Mouse (Mus musculus) limb, embryonic 13.5 days (tissue): Measurements from ENCODE around the gene Trim68. TPM values are rescaled to one million over a fixed set of nuclear protein-coding genes. Genes with fewer than 3 reads are reported as not detected.

Experiments
- ATAC-seq: fragments of 200-750 bp; cut with Nextera tagmentation; 2 replicates; pipeline ENCODE4 v1.8.0; 2017; ENCODE audit warnings: low read depth, moderate number of reproducible peaks, moderate TSS enrichment; ENCODE audit not compliant: low FRiP score
- H3K27ac ChIP-seq: fragments of 300-500 bp; sonication (generic); 2 replicates; pipeline ENCODE4 v1.5.1; 2015; ENCODE audit warnings: inconsistent platforms, mild to moderate bottlenecking, moderate library complexity
- H3K27me3 ChIP-seq: fragments of 300-500 bp; sonication (generic); 2 replicates; pipeline ENCODE4 v1.6.1; 2015; ENCODE audit warnings: mild to moderate bottlenecking, inconsistent platforms
- H3K36me3 ChIP-seq: fragments of 300-500 bp; sonication (generic); 2 replicates; pipeline ENCODE4 v1.6.1; 2015; ENCODE audit warnings: inconsistent platforms, mild to moderate bottlenecking, moderate library complexity
- H3K4me1 ChIP-seq: fragments of 300-500 bp; sonication (generic); 2 replicates; pipeline ENCODE4 v1.6.1; 2015; ENCODE audit warnings: inconsistent platforms
- H3K4me2 ChIP-seq: fragments of 300-500 bp; sonication (generic); replicated peaks from 2 replicates; pipeline ENCODE4 v1.6.1; 2015; ENCODE audit warnings: inconsistent platforms, mild to moderate bottlenecking, moderate library complexity
- H3K4me3 ChIP-seq: fragments of 300-500 bp; sonication (generic); 2 replicates; pipeline ENCODE4 v1.5.1; 2015; ENCODE audit warnings: moderate library complexity, mild to moderate bottlenecking, inconsistent platforms
- H3K9ac ChIP-seq: fragments of 300-500 bp; sonication (generic); 2 replicates; pipeline ENCODE4 v1.6.1; 2015; ENCODE audit warnings: mild to moderate bottlenecking, inconsistent platforms
- H3K9me3 ChIP-seq: fragments of 300-500 bp; sonication (generic); 2 replicates; pipeline ENCODE4 v1.6.1; 2016; ENCODE audit warnings: inconsistent platforms
- WGBS: fragments of 180-500 bp; shearing (Covaris S2); methylation state at CpG from one replicate; pipeline ENCODE4 v1.1.7; 2015; 5-methylcytosine and 5-hydroxymethylcytosine counted together
- polyA plus RNA-seq: library from polyadenylated mRNA; unstranded; fragments of >200 nt; fragmentation: Nextera tagmentation; extraction: Ambion mirVana; gene quantifications from 2 replicates; pipeline ENCODE4 v1.2.1, GENCODE M21; 2015

The Trim68 gene
- polyA plus RNA-seq, result 17.0 and 19.9 TPM in 2 replicates

DNA sequence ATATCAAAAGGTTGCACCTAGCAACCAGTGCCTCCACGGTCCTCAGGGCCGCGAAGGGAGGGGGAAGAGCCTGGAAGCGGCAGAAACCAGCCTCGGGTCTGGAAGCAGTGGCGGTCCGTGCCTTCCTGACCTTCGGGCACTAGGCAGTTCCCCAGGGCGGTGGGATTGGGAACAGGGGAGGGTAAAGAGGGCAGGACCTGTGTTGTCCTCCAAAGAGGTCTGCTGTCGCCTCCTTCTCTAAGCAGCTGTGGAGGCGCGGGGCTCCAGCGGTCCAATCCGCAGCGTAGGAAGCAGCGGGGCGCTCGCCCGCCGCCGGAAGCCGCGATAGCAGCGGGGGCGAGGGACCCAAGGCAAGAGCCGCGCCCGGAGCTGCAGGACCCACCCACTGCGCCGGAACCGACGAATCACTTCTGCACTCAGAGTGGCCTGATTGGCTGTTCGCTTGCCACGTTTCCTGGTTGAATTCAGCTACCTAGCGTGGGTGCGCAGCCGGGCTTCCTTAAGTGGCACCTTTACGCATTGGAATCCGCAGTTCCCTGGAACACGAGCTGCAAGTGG, at the start of gene Trim68:
Trim68 (minus strand) TSS at position 384 of the 558 bp plus-strand sequence.
- Histone ChIP-seq H3K4me1 (0 out of 2 replicates have a peak, but pooled peaks cover 4% of the 10 kb centered on the region), H3K9ac (peak within 1 kb of the TSS; percentile 75), H3K4me2 (peak within 1 kb of the TSS; percentile 65), H3K27ac (no peak within 1 kb of the TSS; the same call in 1 of the 2 replicates), H3K4me3 (peak within 1 kb of the TSS; percentile 57), H3K9me3 (no peaks in the 10 kb centered on the region), H3K36me3 (peaks cover 3% of the 10 kb centered on the region; the same call in 1 of the 2 replicates), H3K27me3 (no peaks in the 10 kb centered on the region)
- ATAC-seq, result peak; percentile 100
- under 1% methylated on average over 40 of the region's 40 CpGs for WGBS

DNA sequence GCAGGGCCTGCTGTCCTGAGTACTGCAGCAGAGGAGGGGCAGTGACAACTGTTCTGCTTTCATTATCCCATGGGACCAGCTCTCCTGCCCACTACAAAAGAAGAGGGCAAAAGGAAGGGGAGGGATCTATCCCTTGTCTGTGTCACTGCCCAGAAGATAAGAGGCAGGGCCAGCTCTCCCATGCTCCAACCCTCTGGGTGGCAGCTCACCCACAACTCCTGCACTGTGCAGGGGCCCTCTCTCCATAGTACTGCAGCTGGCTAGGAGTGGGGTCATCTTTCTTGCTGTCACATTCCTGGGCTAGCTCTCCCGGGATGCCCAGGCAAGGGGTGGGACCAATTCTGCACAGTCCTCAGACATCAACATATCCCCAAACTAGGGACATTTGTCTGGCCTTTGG, 46.7 kb upstream of the Trim68 start:
- no peaks in the 10 kb centered on the region for H3K4me1 ChIP-seq
- ATAC-seq, result 0 out of 2 replicates have a peak, but pooled peaks have one; percentile 36
- no peak overlapping the region for H3K4me2 ChIP-seq
- no peak overlapping the region for H3K9ac ChIP-seq
- no peaks in the 10 kb centered on the region for H3K9me3 ChIP-seq
- H3K27me3 ChIP-seq, result no peaks in the 10 kb centered on the region
- H3K4me3 ChIP-seq, result no peak overlapping the region
- no peak overlapping the region for H3K27ac ChIP-seq
- no peaks in the 10 kb centered on the region for H3K36me3 ChIP-seq
- 36% methylated on average over 1 of the region's 1 CpGs for WGBS

DNA sequence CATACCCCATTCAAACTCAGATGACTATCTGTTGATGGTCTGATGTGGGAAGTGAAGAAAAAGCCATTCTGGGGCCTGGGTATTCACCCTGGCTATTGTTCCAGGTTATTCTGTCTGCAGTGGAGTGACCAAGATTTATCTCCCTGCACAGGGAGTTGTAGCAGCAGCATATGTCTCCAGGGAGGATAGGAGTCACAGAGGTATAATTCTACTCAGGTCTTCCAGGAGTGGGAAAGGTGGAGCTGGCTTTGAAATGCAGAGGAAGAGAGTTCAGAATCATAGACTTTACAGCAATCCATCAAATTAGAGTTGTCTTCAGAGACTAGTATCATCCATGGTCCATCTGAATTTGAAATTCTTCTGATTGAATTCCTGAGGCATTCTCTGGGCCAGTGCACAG, 40.3 kb upstream of the Trim68 start, which contains the start of gene Olfr559:
Olfr559 (minus strand) TSS at position 101 of the 400 bp plus-strand sequence.
- no peak for ATAC-seq
- Histone ChIP-seq H3K4me3 (no peak within 1 kb of the TSS), H3K27me3 (no peaks in the 10 kb centered on the region), H3K36me3 (no peaks in the 10 kb centered on the region), H3K9me3 (no peaks in the 10 kb centered on the region), H3K4me2 (no peak within 1 kb of the TSS), H3K27ac (no peak within 1 kb of the TSS), H3K9ac (no peak within 1 kb of the TSS), H3K4me1 (no peaks in the 10 kb centered on the region)

DNA sequence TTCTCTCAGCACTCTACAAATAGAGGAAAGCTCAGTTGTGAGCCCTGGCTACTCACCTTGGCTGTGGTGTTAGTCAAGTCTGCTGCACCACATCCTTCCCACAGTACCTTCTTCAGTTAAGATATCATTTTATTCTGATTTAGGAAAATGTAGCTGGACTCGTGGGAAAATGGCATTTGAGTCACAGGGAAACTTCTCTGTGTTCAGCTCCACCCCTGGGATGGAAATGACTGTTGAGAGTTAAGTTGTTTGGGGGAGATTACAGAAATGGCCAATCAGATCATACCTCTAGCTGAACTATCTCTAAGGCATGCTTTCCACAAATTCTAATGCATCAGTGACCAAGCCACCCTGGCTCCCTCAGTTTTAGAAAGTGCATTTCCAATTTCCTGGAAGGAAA, 31.8 kb upstream of the Trim68 start, which contains the start of gene Olfr33:
Olfr33 (minus strand) TSS at position 101 of the 400 bp plus-strand sequence.
- WGBS, result 39% methylated on average over 1 of the region's 1 CpGs
- no peaks in the 10 kb centered on the region for H3K27me3 ChIP-seq
- no peak for ATAC-seq
- H3K27ac ChIP-seq, result no peak within 1 kb of the TSS
- no peaks in the 10 kb centered on the region for H3K9me3 ChIP-seq
- H3K4me1 ChIP-seq, result no peaks in the 10 kb centered on the region
- H3K4me3 ChIP-seq, result no peak within 1 kb of the TSS
- no peaks in the 10 kb centered on the region for H3K36me3 ChIP-seq
- H3K9ac ChIP-seq, result no peak within 1 kb of the TSS
- H3K4me2 ChIP-seq, result no peak within 1 kb of the TSS

DNA sequence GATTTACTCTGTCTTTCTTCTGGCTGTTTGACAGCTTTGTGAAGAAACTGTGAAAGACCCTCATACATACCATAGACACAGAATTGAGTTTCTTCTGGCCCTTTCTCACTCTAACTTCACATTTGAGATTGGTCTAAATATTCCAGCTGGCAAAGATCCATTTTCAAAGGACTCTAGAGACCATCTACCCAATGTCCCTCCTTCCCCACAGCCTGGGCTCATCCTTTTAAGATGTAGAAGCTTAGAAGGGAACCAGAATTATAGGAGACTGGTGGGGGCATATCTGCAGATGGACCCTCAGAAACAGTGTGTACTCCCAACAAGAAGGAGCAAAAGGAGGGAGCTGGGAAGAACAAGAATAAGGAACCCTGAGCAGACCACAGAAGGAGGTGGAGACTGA, 14.8 kb upstream of the Trim68 start, which contains the start of gene Olfr558:
Olfr558 (plus strand) TSS at position 301 of the 400 bp plus-strand sequence.
- H3K4me1 ChIP-seq, result no peaks in the 10 kb centered on the region
- no peak within 1 kb of the TSS for H3K4me2 ChIP-seq
- H3K36me3 ChIP-seq, result no peaks in the 10 kb centered on the region
- no peaks in the 10 kb centered on the region for H3K27me3 ChIP-seq
- H3K9ac ChIP-seq, result no peak within 1 kb of the TSS
- H3K9me3 ChIP-seq, result no peaks in the 10 kb centered on the region
- no peak for ATAC-seq
- no peak within 1 kb of the TSS for H3K4me3 ChIP-seq
- no peak within 1 kb of the TSS for H3K27ac ChIP-seq

DNA sequence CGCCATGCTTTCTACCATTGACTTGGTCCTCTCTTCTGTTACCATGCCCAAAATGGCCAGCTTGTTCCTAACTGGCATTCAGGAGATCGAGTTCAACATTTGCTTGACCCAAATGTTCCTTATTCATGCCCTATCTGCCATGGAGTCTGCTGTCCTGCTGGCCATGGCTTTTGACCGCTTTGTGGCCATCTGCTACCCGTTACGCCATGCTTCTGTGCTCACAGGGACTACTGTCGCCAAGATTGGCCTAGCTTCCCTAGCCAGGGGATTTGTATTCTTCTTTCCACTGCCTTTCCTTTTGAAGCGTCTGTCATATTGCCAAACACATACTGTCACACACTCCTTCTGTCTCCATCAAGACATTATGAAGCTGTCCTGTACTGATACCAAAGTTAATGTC, 11.3 kb upstream of the Trim68 start:
- H3K27me3 ChIP-seq, result no peaks in the 10 kb centered on the region
- no peak for ATAC-seq
- H3K4me2 ChIP-seq, result no peak overlapping the region
- no peaks in the 10 kb centered on the region for H3K36me3 ChIP-seq
- no peak overlapping the region for H3K9ac ChIP-seq
- no peak overlapping the region for H3K4me3 ChIP-seq
- H3K9me3 ChIP-seq, result no peaks in the 10 kb centered on the region
- WGBS, result 86% methylated on average over 7 of the region's 7 CpGs
- no peaks in the 10 kb centered on the region for H3K4me1 ChIP-seq
- no peak overlapping the region for H3K27ac ChIP-seq

DNA sequence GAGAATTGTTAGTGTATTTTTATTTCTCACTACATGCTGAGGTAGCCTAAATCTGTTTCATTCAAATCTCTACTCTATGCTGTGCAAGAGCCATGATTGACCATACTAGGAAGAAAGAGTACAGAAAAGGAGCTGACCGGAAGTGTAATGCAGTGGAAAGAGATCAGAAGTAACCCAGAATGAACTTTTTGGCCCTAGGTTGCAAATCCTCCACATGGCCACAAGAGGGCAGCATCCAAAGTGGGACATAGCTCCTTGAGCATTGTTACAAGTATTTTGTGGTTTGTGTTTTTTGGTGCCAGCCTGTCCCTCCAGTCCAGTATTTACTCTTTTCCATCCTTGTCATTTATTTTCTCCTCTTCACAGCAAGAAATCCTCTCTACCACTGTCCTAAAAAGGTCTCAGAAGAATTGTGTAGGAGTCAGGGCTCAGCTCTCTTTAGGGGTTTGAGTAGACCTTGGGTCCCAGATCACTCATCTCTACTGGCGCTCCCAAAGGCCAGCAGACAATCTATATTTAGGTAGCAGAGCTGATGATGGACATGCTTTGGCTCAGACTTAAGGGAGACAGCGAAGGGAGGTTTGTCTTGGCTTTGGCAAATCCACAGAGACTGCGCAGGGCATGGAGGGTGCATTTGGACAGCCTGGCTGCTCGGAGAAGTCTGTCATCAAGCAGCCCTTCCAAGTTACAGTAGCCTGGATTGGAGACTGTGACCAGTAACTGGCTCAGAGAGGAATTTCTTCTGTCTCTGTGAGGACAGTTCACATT, 8.4 kb upstream of the Trim68 start, which contains the start of gene Olfr557:
Olfr557 (plus strand) TSS at position 553 of the 768 bp plus-strand sequence.
- no peak for ATAC-seq
- Histone ChIP-seq H3K4me3 (no peak within 1 kb of the TSS), H3K4me2 (no peak within 1 kb of the TSS), H3K36me3 (no peaks in the 10 kb centered on the region), H3K9me3 (no peaks in the 10 kb centered on the region), H3K4me1 (no peaks in the 10 kb centered on the region), H3K27ac (no peak within 1 kb of the TSS), H3K9ac (no peak within 1 kb of the TSS), H3K27me3 (no peaks in the 10 kb centered on the region)
- WGBS, result 80% methylated on average over 5 of the region's 5 CpGs

DNA sequence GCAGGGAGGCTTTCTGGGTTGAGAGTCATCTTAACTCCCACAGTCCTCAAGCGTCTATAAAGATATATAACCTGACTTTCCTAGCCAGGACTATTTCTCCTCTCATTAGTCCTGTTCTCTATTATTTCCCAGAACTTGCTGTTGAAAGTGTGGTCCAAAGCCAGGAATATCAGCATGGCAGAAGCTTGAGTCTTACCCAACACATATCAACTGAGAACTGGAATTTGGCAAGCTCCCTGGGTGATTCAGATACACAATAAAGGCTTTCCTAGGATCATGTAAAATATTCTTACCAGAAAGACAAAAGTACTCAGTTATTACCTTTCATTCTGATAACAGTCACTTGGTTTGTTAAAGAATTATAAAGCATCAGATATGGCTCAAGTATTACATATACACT, 5.2 kb downstream of the Trim68 start:
- Histone ChIP-seq H3K27ac (no peak overlapping the region), H3K4me1 (no peaks in the 10 kb centered on the region), H3K9me3 (no peaks in the 10 kb centered on the region), H3K36me3 (peaks cover 23% of the 10 kb centered on the region), H3K4me3 (no peak overlapping the region), H3K9ac (no peak overlapping the region), H3K4me2 (no peak overlapping the region), H3K27me3 (no peaks in the 10 kb centered on the region)
- WGBS, result 88% methylated on average over 1 of the region's 1 CpGs
- ATAC-seq, result no peak

DNA sequence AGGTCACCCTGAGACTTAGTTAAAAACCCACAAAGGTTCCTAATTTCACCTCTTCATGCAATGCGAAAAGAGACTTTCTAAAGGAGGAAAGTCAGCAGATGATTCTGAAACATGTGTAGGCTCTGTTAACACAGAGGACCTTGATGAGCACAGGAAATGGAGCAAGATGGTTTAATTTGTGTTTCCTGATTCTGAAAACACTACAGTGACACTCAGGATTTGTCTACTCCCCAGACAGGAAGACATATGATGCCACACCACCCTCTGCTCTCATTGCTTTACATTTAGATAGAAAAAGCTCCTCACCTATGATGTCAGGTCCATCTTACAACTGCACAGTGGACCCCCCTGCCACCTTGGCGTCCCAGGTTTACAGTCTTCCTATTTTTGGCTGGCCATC, 10.9 kb downstream of the Trim68 start:
- Histone ChIP-seq H3K9ac (no peak overlapping the region), H3K36me3 (peaks cover 17% of the 10 kb centered on the region), H3K27ac (no peak overlapping the region), H3K4me3 (no peak overlapping the region), H3K4me2 (no peak overlapping the region), H3K9me3 (no peaks in the 10 kb centered on the region), H3K27me3 (no peaks in the 10 kb centered on the region), H3K4me1 (no peaks in the 10 kb centered on the region)
- WGBS, result 79% methylated on average over 2 of the region's 2 CpGs
- no peak for ATAC-seq

DNA sequence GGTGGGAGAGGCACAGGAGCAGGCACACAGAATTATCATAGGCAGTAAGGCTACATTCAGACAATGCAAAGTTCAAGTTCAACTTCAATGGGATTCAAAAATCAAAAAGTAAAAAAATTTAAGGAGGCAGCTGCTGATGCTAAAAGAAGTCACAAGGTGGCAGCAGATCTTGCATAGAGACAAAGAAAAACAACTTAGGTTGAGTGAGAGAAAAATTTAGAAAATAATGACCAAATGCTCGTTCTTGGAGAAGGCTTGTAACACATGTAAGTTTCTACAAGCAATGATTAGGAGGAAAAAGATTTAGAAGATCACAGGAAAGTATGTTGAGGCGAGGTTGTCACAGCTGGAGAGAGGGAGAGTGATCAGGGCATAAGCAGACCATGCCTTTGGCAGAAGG, 21.7 kb downstream of the Trim68 start:
- no peak overlapping the region for H3K4me2 ChIP-seq
- no peak for ATAC-seq
- no peaks in the 10 kb centered on the region for H3K27me3 ChIP-seq
- no peaks in the 10 kb centered on the region for H3K36me3 ChIP-seq
- no peak overlapping the region for H3K4me3 ChIP-seq
- H3K9ac ChIP-seq, result no peak overlapping the region
- H3K27ac ChIP-seq, result no peak overlapping the region
- no peaks in the 10 kb centered on the region for H3K4me1 ChIP-seq
- 30% methylated on average over 2 of the region's 2 CpGs for WGBS
- H3K9me3 ChIP-seq, result no peaks in the 10 kb centered on the region

DNA sequence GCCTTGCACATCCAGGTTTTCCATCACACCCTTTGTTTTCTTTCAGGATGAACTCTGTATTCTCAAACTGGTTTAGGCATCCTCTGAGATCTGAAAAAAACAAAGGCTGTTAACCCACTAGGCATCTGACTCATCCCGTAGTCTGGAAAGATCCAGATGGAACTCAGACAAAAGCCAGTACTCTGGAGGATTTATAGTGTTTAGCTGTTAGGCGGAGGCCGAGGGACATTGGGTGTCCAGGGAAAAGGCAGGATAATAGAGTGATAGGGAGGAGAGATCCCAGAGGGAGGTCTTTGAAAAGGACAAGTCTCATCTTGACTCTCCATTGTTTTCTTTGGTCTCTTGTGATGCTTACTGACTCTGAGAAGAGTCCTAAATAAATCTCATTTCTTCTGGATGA, 22.5 kb downstream of the Trim68 start, which contains the start of gene Olfr556:
Olfr556 (plus strand) TSS at position 301 of the 400 bp plus-strand sequence.
- Histone ChIP-seq H3K27me3 (no peaks in the 10 kb centered on the region), H3K36me3 (no peaks in the 10 kb centered on the region), H3K4me3 (no peak within 1 kb of the TSS), H3K27ac (no peak within 1 kb of the TSS), H3K4me2 (no peak within 1 kb of the TSS), H3K9ac (no peak within 1 kb of the TSS), H3K9me3 (no peaks in the 10 kb centered on the region), H3K4me1 (no peaks in the 10 kb centered on the region)
- ATAC-seq, result no peak
- 67% methylated on average over 3 of the region's 3 CpGs for WGBS

DNA sequence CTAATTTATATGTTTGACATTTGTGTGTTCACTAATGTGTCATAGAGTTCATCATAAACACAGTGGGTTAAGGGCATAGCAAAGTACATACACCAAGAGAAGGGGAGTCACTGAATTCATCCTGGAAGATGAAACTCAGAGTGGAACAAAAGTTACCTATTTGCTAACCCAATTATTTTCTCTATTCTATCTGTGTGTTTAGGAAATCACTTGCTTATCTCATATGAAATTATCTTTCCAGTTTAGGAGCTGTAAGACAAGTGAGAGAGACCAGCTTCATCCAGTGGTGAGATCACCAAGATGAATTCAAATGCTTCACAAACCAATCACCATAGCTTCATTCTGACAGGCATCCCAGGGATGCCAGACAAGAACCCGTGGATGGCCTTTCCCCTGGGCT, 28.6 kb downstream of the Trim68 start, which contains the start of gene Olfr555:
Olfr555 (plus strand) TSS at position 301 of the 400 bp plus-strand sequence.
- no peaks in the 10 kb centered on the region for H3K27me3 ChIP-seq
- no peak within 1 kb of the TSS for H3K27ac ChIP-seq
- H3K4me1 ChIP-seq, result no peaks in the 10 kb centered on the region
- no peak within 1 kb of the TSS for H3K4me3 ChIP-seq
- no peak within 1 kb of the TSS for H3K4me2 ChIP-seq
- H3K9me3 ChIP-seq, result no peaks in the 10 kb centered on the region
- no peaks in the 10 kb centered on the region for H3K36me3 ChIP-seq
- ATAC-seq, result no peak
- no peak within 1 kb of the TSS for H3K9ac ChIP-seq
- 83% methylated on average over 1 of the region's 1 CpGs for WGBS
